Mouse (Mus musculus) heart, embryonic 12.5 days (tissue): ENCODE data around the gene Nsf. TPM values are rescaled to one million over a fixed set of nuclear protein-coding genes. Genes with fewer than 3 reads are reported as not detected.
A peak's percentile ranks its signal among the peaks of the same experiment; 100 is the strongest.

ENCODE experiments used
- ATAC-seq: fragments of 200-750 bp; cut with Nextera tagmentation; 2 replicates; pipeline ENCODE4 v1.8.0; 2017; ENCODE audit warnings: moderate TSS enrichment, moderate library complexity; ENCODE audit not compliant: insufficient number of reproducible peaks, low FRiP score
- H3K27ac ChIP-seq: fragments of 300-500 bp; sonication (generic); 2 replicates; pipeline ENCODE4 v1.5.1; 2016; ENCODE audit warnings: mild to moderate bottlenecking, moderate library complexity; ENCODE audit not compliant: poor library complexity, severe bottlenecking
- H3K27me3 ChIP-seq: fragments of 300-500 bp; sonication (generic); replicated peaks from 2 replicates; pipeline ENCODE4 v1.6.1; 2016; ENCODE audit warnings: mild to moderate bottlenecking, moderate library complexity
- H3K36me3 ChIP-seq: fragments of 300-500 bp; sonication (generic); 2 replicates; pipeline ENCODE4 v1.6.1; 2016; ENCODE audit warnings: mild to moderate bottlenecking, moderate library complexity
- H3K4me1 ChIP-seq: fragments of 300-500 bp; sonication (generic); replicated peaks from 2 replicates; pipeline ENCODE4 v1.6.1; 2016; ENCODE audit warnings: mild to moderate bottlenecking
- H3K4me2 ChIP-seq: fragments of 300-500 bp; sonication (generic); 2 replicates; pipeline ENCODE4 v1.6.1; 2016; ENCODE audit warnings: mild to moderate bottlenecking, moderate library complexity
- H3K4me3 ChIP-seq: fragments of 300-500 bp; sonication (generic); 2 replicates; pipeline ENCODE4 v1.5.1; 2016; ENCODE audit warnings: mild to moderate bottlenecking
- H3K9ac ChIP-seq: fragments of 300-500 bp; sonication (generic); 2 replicates; pipeline ENCODE4 v1.6.1; 2016; ENCODE audit warnings: mild to moderate bottlenecking, moderate library complexity
- H3K9me3 ChIP-seq: fragments of 300-500 bp; sonication (generic); replicated peaks from 2 replicates; pipeline ENCODE4 v1.6.1; 2016; ENCODE audit warnings: mild to moderate bottlenecking, moderate library complexity
- WGBS: fragments of 180-500 bp; shearing (Covaris S2); methylation state at CpG from one replicate; pipeline ENCODE4 v1.1.7; 2016; 5-methylcytosine and 5-hydroxymethylcytosine counted together
- polyA plus RNA-seq: library from polyadenylated mRNA; unstranded; fragments of >200 nt; fragmentation: Nextera tagmentation; extraction: Ambion mirVana; gene quantifications from 2 replicates; pipeline ENCODE4 v1.2.1, GENCODE M21; 2016

The Nsf gene
- polyA plus RNA-seq, 1 experiment from 2014 or later = 42.5 TPM

DNA sequence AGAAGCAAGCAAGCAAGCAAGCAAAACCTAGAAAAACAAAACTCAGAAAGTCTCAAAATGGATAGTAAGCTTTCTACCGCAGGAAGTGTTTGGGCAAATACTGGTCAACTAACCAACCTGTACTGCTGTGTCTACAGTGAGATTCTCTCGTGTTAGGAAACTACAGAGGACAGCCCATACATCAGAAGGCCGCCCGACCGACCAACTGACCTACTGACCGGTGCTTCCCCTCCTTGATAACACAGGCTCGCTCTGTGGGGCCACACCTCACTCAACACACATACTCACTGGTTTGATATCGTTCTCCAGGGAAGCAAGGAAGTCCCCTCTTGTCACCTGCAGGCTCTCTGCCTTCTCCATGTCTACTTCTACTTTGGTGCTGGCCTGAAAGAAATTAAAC, 90.9 kb downstream of the Nsf start:
- Histone ChIP-seq H3K4me3 (no peak overlapping the region), H3K9me3 (no peaks in the 10 kb centered on the region), H3K36me3 (peaks cover 35% of the 10 kb centered on the region), H3K9ac (no peak overlapping the region), H3K4me1 (no peaks in the 10 kb centered on the region), H3K27ac (no peak overlapping the region), H3K27me3 (no peaks in the 10 kb centered on the region), H3K4me2 (no peak overlapping the region)
- ATAC-seq = no peak
- 50% methylated on average over 8 of the region's 8 CpGs for WGBS

DNA sequence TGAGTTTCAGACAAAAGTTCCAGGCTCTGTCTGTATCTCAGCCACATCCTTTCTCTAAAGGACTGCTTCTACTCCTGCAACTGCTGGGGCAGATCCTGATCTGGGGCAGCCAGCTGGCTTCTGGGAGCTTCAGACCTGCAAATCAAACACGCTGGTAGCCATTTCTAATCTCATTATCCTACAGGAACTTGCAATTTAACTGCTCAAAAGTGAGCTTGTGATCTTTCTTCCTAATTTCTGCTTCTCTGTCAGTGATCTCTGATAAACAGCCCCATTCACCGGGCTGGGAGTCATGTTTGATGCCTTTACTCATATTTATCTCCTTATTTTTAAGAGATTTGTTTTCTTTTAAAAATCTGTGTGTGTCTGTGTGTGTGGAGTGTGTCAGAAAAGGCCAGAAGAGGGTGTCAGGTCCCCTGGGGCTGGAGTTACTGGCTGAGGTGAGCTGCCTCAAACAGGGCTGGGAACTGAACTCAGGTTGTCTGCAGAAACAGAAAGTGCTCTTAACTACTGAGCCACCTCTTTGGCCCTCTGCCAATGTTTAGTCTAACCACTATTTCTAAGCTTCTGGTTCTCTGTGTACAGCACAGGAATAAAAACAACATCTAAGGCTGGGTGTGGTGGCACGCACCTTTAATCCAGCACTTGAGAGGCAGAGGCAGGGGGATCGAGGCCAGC, 93.8 kb downstream of the Nsf start:
- Histone ChIP-seq H3K4me2 (no peak overlapping the region), H3K4me1 (no peaks in the 10 kb centered on the region), H3K9ac (no peak overlapping the region), H3K36me3 (peaks cover 42% of the 10 kb centered on the region), H3K27ac (no peak overlapping the region), H3K9me3 (no peaks in the 10 kb centered on the region), H3K4me3 (no peak overlapping the region), H3K27me3 (no peaks in the 10 kb centered on the region)
- ATAC-seq = no peak
- 64% methylated on average over 4 of the region's 4 CpGs for WGBS

DNA sequence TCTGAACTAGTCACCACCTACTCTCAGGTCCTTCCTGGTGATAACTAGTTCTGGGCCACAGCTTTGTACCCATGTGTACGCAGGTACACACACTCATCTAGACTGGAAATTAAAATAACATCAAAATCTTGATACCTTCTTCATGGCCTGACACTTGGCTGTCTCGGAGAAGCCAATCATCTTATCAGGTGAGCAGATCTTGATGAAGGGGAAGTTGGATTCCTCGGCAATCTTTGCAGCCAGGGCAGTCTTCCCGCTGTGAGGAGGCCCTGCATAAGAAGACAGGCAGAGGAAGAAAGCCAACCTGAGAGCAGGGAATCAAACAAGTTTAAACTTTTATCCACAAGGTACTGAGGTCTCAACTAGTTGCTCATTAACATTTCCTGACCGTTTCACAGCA, 95.1 kb downstream of the Nsf start:
- no peak overlapping the region for H3K9ac ChIP-seq
- peaks cover 33% of the 10 kb centered on the region for H3K36me3 ChIP-seq
- H3K4me3 ChIP-seq = no peak overlapping the region
- H3K4me1 ChIP-seq = peaks cover under 1% of the 10 kb centered on the region; the same call in 1 of the 2 replicates
- H3K4me2 ChIP-seq = no peak overlapping the region
- no peak for ATAC-seq
- H3K9me3 ChIP-seq = no peaks in the 10 kb centered on the region
- 43% methylated on average over 5 of the region's 5 CpGs for WGBS
- H3K27me3 ChIP-seq = no peaks in the 10 kb centered on the region
- H3K27ac ChIP-seq = no peak overlapping the region

DNA sequence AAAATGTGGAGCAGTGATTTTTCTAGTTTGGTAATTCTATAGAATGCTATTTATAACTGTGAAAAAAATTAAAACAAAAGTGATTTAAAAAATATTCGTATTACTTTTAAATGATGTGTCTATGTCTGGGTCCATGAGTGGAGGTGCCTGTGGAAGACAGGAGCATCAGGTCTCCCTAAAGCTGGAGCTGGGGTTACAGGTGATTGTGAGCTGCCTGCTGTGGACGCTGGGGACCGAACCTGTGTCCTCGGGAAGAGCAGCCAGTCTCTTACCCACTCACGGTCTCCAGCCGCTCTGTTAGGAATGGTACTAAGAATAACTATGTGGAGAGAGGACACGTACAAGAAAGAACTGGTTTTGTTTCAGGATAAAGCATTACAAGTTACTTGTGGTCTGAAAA, 97.2 kb downstream of the Nsf start:
- Histone ChIP-seq H3K27me3 (no peaks in the 10 kb centered on the region), H3K4me1 (peaks cover 18% of the 10 kb centered on the region), H3K4me2 (no peak overlapping the region), H3K27ac (no peak overlapping the region), H3K9ac (no peak overlapping the region), H3K36me3 (peaks cover 28% of the 10 kb centered on the region), H3K4me3 (no peak overlapping the region), H3K9me3 (no peaks in the 10 kb centered on the region)
- no peak for ATAC-seq
- 89% methylated on average over 7 of the region's 7 CpGs for WGBS

DNA sequence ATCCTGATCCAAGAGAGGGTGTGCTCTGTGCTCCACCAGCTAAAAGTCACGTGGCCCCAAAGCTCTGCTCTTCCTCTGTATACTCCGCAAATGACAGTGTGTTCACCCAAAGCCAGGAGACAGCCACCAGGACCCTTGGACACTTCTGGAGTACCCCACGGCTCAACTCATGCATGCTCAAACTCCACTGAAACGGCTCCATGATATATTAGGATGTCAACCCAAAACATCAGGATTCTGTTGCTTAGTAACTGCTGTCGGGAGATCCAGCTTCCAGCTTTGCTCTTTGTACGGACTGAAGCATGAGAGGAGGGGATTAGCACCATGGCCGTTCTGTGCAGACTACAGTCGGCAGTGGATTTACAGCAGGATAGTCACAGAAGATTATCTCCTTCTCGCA, 99.6 kb downstream of the Nsf start:
- Histone ChIP-seq H3K4me2 (no peak overlapping the region), H3K27me3 (no peaks in the 10 kb centered on the region), H3K4me3 (no peak overlapping the region), H3K36me3 (peaks cover 16% of the 10 kb centered on the region), H3K9me3 (no peaks in the 10 kb centered on the region), H3K9ac (no peak overlapping the region), H3K27ac (no peak overlapping the region), H3K4me1 (peaks cover 18% of the 10 kb centered on the region)
- 67% methylated on average over 9 of the region's 9 CpGs for WGBS
- ATAC-seq = no peak

DNA sequence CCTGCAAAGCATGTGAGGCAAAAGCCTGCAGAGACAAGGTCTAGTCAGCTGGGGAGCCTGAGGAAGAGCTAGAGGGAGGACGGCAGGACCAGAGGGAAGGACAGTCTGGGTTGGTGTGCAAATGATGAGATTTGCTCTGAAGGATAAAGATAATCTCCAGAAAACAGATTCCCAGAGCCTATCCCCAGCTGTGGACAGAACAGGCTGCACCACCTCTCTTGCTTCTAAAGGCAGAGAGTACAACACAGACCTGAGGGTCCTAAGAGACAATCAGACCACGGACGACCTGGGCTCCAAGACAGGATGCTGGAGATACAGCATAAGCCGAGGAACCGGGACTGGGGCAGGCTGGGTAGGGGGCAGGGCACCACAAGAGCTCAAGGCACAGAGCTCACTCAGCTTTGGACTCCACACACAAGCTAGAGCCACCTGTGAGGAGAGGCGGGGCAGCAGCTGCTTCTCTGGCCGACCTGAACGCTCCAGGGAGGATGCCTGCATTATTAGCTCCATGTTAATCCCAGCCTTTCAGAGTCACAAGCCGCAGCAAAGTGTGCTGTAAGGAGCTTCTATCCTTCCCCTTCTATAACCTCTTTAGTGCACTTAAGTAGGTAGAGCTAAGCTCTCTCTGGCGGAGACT, 100.5 kb downstream of the Nsf start:
- peaks cover 18% of the 10 kb centered on the region for H3K4me1 ChIP-seq
- no peak overlapping the region for H3K4me3 ChIP-seq
- no peak overlapping the region for H3K4me2 ChIP-seq
- ATAC-seq = no peak
- no peak overlapping the region for H3K9ac ChIP-seq
- no peak overlapping the region for H3K27ac ChIP-seq
- H3K9me3 ChIP-seq = no peaks in the 10 kb centered on the region
- H3K27me3 ChIP-seq = no peaks in the 10 kb centered on the region
- peaks cover 13% of the 10 kb centered on the region; the same call in 1 of the 2 replicates for H3K36me3 ChIP-seq
- 41% methylated on average over 10 of the region's 10 CpGs for WGBS

DNA sequence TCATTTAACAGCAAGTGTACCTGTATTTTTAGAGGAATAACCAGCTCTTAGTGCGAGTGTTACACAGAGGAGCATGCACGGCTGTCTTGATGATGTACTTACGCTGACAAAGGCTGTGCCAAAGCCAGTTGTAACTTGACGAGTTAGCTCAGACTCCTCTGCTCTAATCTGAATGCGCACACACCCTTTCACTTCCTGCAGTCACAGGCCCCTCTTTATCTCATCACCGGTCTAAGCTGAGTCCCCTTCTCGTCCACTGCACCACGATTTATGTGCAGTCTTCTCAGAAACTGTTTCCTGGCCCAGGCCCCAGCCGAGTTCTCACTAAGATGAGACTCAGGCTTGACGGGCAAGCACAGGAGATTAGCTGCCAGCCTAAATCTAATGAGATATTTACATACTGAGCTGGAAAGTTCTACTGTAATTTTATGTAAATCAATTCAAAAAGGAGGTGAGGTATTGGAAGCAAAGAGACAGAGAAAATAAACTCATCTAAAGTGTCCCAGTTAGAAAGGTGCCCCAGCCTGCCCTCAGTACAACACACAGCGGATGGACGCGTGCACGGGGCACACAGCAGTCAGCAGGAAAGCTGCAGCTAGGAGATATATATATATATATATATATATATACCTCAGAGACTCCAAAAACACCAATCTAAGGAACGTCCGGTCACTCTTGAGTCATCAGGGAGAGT, 101.1 kb downstream of the Nsf start:
- no peaks in the 10 kb centered on the region for H3K9me3 ChIP-seq
- ATAC-seq = peak; percentile 66; the same call in 1 of the 2 replicates
- no peak overlapping the region for H3K4me2 ChIP-seq
- no peak overlapping the region for H3K27ac ChIP-seq
- no peaks in the 10 kb centered on the region for H3K27me3 ChIP-seq
- no peak overlapping the region for H3K4me3 ChIP-seq
- no peak overlapping the region for H3K9ac ChIP-seq
- H3K4me1 ChIP-seq = peaks cover 18% of the 10 kb centered on the region
- peaks cover 12% of the 10 kb centered on the region; the same call in 1 of the 2 replicates for H3K36me3 ChIP-seq
- WGBS = 43% methylated on average over 16 of the region's 16 CpGs

DNA sequence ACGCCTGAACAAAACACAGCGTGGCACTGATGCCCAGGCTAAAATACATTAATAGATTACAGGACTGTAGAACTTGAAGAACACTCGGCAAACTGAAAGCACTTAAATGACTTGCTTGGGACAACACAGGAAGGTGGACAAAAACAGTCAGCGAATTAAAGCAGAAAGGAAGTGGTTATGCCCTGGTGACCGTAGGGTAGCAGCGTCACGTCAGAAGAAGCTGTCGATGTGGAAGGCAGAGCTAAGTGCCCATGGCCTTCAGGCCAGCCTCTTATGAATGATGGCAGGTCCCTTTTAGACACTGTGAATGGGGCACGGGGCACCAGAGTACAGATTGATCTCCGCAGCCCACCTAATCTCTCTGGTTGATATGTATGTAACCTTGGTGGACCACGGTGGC, 105.6 kb downstream of the Nsf start:
- Histone ChIP-seq H3K9me3 (no peaks in the 10 kb centered on the region), H3K36me3 (peaks cover 10% of the 10 kb centered on the region; the same call in 1 of the 2 replicates), H3K4me2 (no peak overlapping the region), H3K4me3 (no peak overlapping the region), H3K27me3 (no peaks in the 10 kb centered on the region), H3K27ac (no peak overlapping the region), H3K4me1 (peaks cover 12% of the 10 kb centered on the region), H3K9ac (no peak overlapping the region)
- 87% methylated on average over 11 of the region's 11 CpGs for WGBS
- ATAC-seq = no peak

DNA sequence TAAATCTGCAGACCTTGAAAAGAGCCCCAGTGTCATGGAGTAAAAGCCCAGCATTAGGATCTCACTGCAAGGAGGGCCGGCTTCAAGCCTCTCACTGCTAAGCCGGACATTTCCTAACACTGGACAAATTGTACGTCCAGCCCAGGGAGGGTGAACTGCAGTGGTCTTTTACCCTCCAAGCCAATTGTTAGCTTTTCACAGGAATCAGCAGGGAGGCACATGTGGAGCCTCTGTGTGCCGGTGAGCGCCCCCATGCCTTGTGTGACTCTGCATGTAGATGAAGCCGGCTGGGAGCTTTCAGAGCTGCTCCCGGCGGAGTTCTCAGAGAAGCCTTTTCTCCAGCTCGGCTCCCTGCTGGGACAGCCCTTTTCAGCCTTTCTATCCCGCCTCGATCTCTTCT, 113.0 kb downstream of the Nsf start:
- peak overlapping the region; percentile 12; the same call in 1 of the 2 replicates for H3K4me2 ChIP-seq
- H3K4me1 ChIP-seq = peaks cover 4% of the 10 kb centered on the region
- peaks cover 8% of the 10 kb centered on the region; the same call in 1 of the 2 replicates for H3K36me3 ChIP-seq
- no peak overlapping the region for H3K27ac ChIP-seq
- 20% methylated on average over 11 of the region's 11 CpGs for WGBS
- ATAC-seq = no peak
- 0 out of 2 replicates have a peak, but pooled peaks cover 3% of the 10 kb centered on the region for H3K9me3 ChIP-seq
- H3K27me3 ChIP-seq = 0 out of 2 replicates have a peak, but pooled peaks cover 5% of the 10 kb centered on the region
- H3K9ac ChIP-seq = no peak overlapping the region
- no peak overlapping the region for H3K4me3 ChIP-seq

DNA sequence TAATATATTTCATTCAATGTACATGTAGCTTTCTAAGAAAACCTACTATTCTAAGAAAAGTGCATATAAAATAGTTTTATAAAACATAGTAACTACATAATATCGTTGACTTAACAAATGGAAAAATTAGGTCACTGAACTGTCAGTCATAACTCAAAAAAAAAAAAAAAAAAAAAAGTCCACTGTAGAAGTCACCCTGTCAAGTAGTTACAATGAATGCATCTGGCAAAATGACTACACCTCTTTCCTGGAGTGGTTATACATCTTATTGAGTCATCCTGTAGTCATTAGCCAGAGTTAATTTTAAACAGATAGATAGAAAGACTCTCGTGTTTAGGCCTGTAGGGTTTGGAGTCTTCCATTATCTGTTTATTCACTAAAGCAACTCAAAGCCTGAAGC, 114.9 kb downstream of the Nsf start:
- H3K9ac ChIP-seq = no peak overlapping the region
- peaks cover 4% of the 10 kb centered on the region for H3K4me1 ChIP-seq
- no peak overlapping the region for H3K4me3 ChIP-seq
- no peak for ATAC-seq
- 79% methylated on average over 2 of the region's 2 CpGs for WGBS
- H3K9me3 ChIP-seq = 0 out of 2 replicates have a peak, but pooled peaks cover 3% of the 10 kb centered on the region
- H3K4me2 ChIP-seq = no peak overlapping the region
- H3K36me3 ChIP-seq = peaks cover 6% of the 10 kb centered on the region; the same call in 1 of the 2 replicates
- H3K27ac ChIP-seq = no peak overlapping the region
- 0 out of 2 replicates have a peak, but pooled peaks cover 5% of the 10 kb centered on the region for H3K27me3 ChIP-seq

DNA sequence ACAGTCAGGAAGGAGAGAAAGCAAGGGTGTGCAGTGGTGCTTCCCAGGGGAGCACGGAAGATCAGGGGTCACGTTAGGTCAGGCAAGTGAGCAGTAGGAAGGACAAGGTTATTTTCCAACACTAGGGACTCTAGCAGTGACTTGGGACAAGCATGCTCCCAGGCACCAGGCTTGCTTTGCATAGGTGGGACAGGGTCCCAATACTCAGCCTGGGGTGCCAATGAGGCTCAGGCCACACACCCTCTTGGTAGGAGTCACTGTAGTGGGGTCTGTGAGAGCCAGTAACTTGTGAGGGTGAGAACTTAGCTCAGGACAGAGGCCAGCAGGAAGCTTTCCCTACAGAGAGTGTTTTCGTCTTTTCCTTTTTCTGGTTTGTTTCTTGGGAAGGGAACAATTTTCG, 121.5 kb downstream of the Nsf start:
- no peak overlapping the region for H3K4me2 ChIP-seq
- H3K4me1 ChIP-seq = 0 out of 2 replicates have a peak, but pooled peaks cover 3% of the 10 kb centered on the region
- no peaks in the 10 kb centered on the region for H3K9me3 ChIP-seq
- no peak for ATAC-seq
- no peak overlapping the region for H3K27ac ChIP-seq
- H3K9ac ChIP-seq = no peak overlapping the region
- peaks cover 12% of the 10 kb centered on the region for H3K36me3 ChIP-seq
- 81% methylated on average over 4 of the region's 4 CpGs for WGBS
- no peak overlapping the region for H3K4me3 ChIP-seq
- no peaks in the 10 kb centered on the region for H3K27me3 ChIP-seq
